Mouse (Mus musculus) T-cell, adult 2 months (primary cell): Measurements from ENCODE around the gene Pspc1.

Experiments used
- DNase-seq: peaks from one replicate; pipeline ENCODE4 v3.0.0; 2022; ENCODE audit warnings: low spot score

Gene Pspc1

DNA sequence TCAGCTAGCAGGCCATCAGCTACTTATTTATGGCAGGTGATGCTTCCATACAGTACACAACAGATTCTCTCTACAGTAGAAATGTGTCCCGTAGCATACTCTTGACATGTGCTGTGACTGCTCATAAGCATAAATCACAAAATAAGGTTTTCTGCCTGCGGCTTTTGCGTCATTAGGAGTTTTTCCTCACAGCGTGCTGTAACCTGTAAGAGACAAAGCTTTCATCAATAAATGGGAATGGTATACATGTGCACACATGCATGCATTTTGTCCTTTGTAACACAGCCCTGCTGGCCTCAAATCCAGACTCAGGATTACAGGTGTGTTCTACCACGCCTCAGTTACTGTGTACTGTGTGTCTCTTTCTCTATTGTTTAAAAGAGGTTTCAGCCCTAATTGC lies 80.3 kb downstream of the Pspc1 start:
- no peak for DNase-seq

DNA sequence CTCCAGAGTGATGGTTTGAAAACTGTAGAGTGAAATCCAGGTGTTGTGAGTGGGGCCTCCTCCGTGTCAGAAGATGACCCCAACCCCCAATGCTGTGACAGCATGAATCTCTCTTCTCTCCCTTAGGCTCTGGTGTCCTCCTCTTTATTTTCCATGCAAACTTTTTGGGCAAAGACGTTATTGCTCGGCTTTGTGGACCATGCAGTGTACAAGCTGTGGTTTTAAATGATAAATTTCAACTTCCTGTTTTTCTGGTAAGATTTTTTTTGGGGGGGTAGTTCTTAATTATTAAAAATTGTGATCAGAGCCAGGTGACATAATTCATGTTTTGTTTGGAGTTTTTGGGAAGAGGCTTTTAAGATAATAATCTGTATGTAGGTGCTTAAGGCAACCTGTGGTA lies 82.6 kb downstream of the Pspc1 start:
- DNase-seq, result no peak

GRCm38 (mm10) chr14:56689766-56690165 lies 88.3 kb downstream of the Pspc1 start:
- no peak for DNase-seq

- DNase-seq, result no peak
These were observed 89.0 kb downstream of the Pspc1 start for GRCm38 (mm10) chr14:56689116-56689515.

DNA sequence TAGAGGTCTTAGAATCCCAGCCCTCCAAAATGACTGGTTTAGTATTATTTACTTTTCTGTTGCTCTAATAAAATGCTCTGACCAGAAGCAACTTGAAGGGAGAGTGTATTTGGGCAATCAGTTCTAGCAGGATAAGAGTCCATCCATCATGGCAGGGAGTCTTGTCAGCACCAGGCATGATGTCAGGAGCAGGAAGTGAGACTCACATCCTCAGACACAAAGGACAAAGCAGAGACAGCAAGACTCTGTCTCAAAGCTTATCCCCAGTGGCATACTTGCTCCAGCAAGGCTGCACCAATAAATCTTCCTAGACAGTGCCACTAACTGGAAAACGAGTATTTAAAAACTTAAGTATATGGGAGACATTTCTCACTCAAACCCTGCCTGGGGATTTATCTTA lies 92.7 kb downstream of the Pspc1 start:
- no peak for DNase-seq
